Mouse (Mus musculus): ENCODE data around the gene 4931422A03Rik.

GRCm38 (mm10) chr2:103957649-103958546, 70.3 kb downstream of the 4931422A03Rik start, which contains the start of gene Lmo2:
- no peak for TF ChIP-seq CTCF (IDR thresholded peaks at IDR 0.05)
- no peak for TF ChIP-seq POLR2A (IDR thresholded peaks at IDR 0.05; ENCODE audit: insufficient read depth, low read depth, low read length)

All from heart, adult 2 months (tissue).